Mouse (Mus musculus) hindlimb bud, embryonic 11.5 days (tissue): ENCODE results near the gene Ttc17.

ENCODE experiments used
- DNase-seq: peaks from one replicate; pipeline ENCODE4 v3.0.0-alpha.2; 2012; ENCODE audit warnings: low read depth, low spot score; ENCODE audit errors: extremely low spot score

Gene Ttc17

DNA sequence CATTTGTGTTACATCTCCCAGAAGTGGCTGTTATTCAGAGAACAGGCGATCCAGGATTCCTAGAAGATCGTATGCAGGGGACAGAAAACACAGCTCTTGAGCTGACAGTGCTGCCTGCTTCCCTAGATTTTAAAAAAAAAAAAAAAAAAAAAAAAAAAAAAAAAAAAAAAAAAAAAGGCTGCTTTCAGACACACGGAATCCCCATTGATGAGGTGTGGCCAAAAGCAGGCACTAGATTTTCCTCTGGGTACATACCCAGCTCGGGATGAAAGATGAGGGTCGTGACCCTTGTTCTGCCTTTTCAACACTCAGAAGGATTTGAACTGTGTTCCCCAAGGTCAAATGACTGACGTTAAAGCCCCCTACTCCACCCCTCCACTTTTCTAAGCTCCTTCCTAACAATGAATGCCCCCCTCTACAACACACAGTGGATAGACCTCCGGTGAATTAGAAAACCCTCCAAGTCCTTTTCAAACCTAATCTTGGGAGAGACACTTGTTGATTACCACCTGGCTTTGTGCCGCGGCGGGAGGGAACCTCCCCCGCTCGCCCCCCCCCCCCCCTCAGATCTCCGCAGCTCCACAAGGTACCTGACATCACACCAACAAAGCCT, 143.5 kb downstream of the Ttc17 start:
- DNase-seq = no peak

DNA sequence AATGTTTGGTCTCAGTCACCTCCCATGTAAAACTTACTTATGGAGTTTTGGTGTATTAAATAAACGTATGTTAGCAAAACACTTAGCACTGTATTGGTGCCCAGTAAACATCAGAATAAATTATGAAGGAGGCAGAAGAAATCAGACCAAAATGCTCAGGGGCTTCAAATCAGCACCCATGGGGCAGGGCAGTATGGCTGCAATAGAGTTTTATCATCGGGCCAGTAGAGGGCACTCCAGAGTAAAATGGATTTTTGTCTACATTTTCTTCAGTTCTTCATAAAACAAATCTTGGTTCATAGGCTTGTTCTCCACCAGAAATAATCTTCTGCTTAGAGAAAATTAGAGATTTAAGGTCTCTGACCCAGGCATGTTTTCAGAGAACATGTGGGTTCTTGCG, 152.4 kb downstream of the Ttc17 start:
- no peak for DNase-seq
